Mouse (Mus musculus): ENCODE results near the gene Uggt2. TPM values are rescaled to one million over a fixed set of nuclear protein-coding genes. Genes with fewer than 3 reads are reported as not detected.

The Uggt2 gene
- polyA plus RNA-seq (2011; ENCODE audit: insufficient read depth, insufficient read length, low replicate concordance, missing spikeins), result 1.2 and 1.6 TPM in 2 replicates

DNA sequence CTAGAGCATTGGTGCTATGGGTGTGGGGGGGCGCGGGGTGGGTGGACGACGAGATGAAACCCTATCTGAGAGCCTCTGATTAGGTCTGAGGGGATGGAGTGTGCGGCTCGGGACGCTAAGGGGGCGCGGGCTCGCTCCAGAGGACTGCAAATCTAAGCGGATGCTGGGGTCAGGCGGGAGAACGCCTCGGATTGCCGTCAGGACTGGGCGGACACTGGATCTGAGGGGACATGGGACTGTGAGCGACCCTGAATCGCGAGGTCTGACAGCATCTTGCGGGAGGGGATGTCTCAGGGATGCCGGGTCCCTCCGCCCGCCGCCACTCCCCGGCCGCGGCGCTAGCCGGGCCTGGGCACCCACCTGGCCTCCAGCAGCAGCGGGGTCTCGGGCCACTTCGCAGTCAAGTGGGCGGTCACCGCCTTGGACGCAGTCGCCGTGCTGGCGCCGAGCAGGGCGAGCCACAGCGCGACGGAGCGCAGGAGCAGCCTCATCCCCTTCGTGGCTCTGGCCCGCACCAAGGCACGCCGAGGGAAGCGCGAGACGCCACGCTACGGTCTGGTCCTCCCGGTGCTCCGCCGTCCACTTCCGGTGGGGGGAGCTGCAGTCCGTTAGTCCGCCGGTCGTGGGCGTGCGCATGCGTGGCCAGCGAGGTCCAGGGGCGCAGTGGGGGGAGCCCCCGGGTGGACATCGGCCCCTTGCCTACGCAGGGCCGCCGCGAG, at the start of gene Uggt2:
Gene Uggt2, minus strand, starts transcription at position 580 of the 719 bp plus-strand sequence.
- 3% methylated on average over 72 of the region's 72 CpGs for WGBS
- no peak within 1 kb of the TSS; the same call in 1 of the 2 replicates for H3K27ac ChIP-seq (ENCODE audit: control insufficient read depth, insufficient read depth, low read depth, low read length, poor library complexity)
- TF ChIP-seq CTCF (IDR thresholded peaks at IDR 0.05; ENCODE audit: control insufficient read depth, insufficient read depth, low read length) (no peak), POLR2A (IDR thresholded peaks at IDR 0.05; ENCODE audit: borderline replicate concordance, control insufficient read depth, low read depth, low read length) (no peak)
- no peaks in the 10 kb centered on the region for H3K4me1 ChIP-seq (ENCODE audit: control insufficient read depth, insufficient read depth, low read length)
- H3K4me3 ChIP-seq (replicated peaks; ENCODE audit: control insufficient read depth, low read depth, low read length), result peak within 1 kb of the TSS; percentile 30

DNA sequence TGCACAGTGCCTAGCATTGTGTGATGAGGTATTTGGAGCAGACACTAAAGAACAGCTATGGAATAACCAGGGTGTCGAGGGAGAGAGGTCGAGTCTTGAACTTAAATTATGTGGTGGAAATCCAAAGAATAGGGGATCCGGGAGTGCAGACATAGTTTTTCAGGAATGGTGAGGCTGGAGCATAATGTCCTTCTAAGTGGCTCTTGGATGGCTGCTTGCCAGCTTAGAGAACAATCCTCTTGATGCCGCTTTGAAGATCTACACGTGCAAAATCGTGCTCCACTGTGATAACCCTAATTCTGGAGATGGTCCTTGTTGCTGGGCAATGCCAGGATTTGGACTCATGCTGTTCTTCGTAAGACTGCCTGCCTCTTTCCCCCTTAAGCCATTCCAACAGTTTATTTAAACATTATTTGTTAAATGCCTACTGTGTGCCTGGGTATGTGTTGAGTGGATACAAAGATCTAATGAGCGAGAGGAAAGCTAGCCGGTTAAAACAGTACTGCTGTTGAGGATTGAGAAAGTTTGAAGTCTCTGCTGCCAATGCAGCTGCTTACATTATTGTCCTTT, 40.2 kb upstream of the Uggt2 start:
- TF ChIP-seq POLR2A (IDR thresholded peaks at IDR 0.05; ENCODE audit: borderline replicate concordance, control insufficient read depth, low read depth, low read length) (no peak), CTCF (IDR thresholded peaks at IDR 0.05; ENCODE audit: control insufficient read depth, insufficient read depth, low read length) (no peak)
- no peak overlapping the region for H3K4me3 ChIP-seq (replicated peaks; ENCODE audit: control insufficient read depth, low read depth, low read length)
- no peaks in the 10 kb centered on the region for H3K4me1 ChIP-seq (ENCODE audit: control insufficient read depth, insufficient read depth, low read length)
- 54% methylated on average over 9 of the region's 9 CpGs for WGBS
- no peak overlapping the region for H3K27ac ChIP-seq (ENCODE audit: control insufficient read depth, insufficient read depth, low read depth, low read length, poor library complexity)

- TF ChIP-seq CTCF (IDR thresholded peaks at IDR 0.05; ENCODE audit: control insufficient read depth, insufficient read depth, low read length) (no peak), POLR2A (IDR thresholded peaks at IDR 0.05; ENCODE audit: borderline replicate concordance, control insufficient read depth, low read depth, low read length) (no peak)
- Histone ChIP-seq H3K4me1 (ENCODE audit: control insufficient read depth, insufficient read depth, low read length) (no peaks in the 10 kb centered on the region), H3K27ac (ENCODE audit: control insufficient read depth, insufficient read depth, low read depth, low read length, poor library complexity) (no peak overlapping the region), H3K4me3 (replicated peaks; ENCODE audit: control insufficient read depth, low read depth, low read length) (no peak overlapping the region)
- 5% methylated on average over 20 of the region's 20 CpGs for WGBS
Measured at GRCm38 (mm10) chr14:119138786-119139100, 39.5 kb upstream of the Uggt2 start.

GRCm38 (mm10) chr14:119137906-119138785, 38.9 kb upstream of the Uggt2 start, which contains the start of gene Hs6st3:
TSS of gene Hs6st3 (plus strand) at chr14:119138341.
- under 1% methylated on average over 99 of the region's 100 CpGs for WGBS
- H3K4me1 ChIP-seq (ENCODE audit: control insufficient read depth, insufficient read depth, low read length), result no peaks in the 10 kb centered on the region
- H3K27ac ChIP-seq (ENCODE audit: control insufficient read depth, insufficient read depth, low read depth, low read length, poor library complexity), result no peak within 1 kb of the TSS
- H3K4me3 ChIP-seq (replicated peaks; ENCODE audit: control insufficient read depth, low read depth, low read length), result no peak within 1 kb of the TSS
- TF ChIP-seq CTCF (IDR thresholded peaks at IDR 0.05; ENCODE audit: control insufficient read depth, insufficient read depth, low read length) (no peak), POLR2A (IDR thresholded peaks at IDR 0.05; ENCODE audit: borderline replicate concordance, control insufficient read depth, low read depth, low read length) (no peak)

DNA sequence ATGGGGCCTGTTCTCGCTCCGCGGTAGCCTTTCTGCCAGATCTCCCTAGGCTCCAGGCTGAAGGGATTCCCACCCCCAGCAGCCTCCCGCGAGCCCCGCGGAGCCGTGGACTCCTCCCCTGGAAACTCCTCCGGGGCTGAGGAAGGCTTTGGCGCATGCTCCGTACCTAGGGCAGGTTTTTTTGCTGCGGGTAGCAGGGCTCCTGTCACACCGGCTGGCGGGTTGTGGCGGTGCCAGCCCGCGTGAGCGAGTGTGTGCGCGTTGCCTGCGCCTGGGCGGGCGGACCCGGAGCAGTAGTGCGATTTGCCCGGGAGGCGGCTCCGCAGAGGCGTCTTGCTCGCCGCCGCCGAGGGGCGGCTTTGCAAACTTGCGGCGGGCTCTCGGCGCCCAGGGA, 38.3 kb upstream of the Uggt2 start:
- 2% methylated on average over 38 of the region's 38 CpGs for WGBS
- Histone ChIP-seq H3K4me3 (replicated peaks; ENCODE audit: control insufficient read depth, low read depth, low read length) (no peak overlapping the region), H3K27ac (ENCODE audit: control insufficient read depth, insufficient read depth, low read depth, low read length, poor library complexity) (no peak overlapping the region), H3K4me1 (ENCODE audit: control insufficient read depth, insufficient read depth, low read length) (no peaks in the 10 kb centered on the region)
- no peak for TF ChIP-seq POLR2A (IDR thresholded peaks at IDR 0.05; ENCODE audit: borderline replicate concordance, control insufficient read depth, low read depth, low read length)

GRCm38 (mm10) chr14:119127330-119127729, 28.1 kb upstream of the Uggt2 start:
- TF ChIP-seq CTCF (IDR thresholded peaks at IDR 0.05; ENCODE audit: control insufficient read depth, insufficient read depth, low read length), result no peak
- Histone ChIP-seq H3K4me3 (replicated peaks; ENCODE audit: control insufficient read depth, low read depth, low read length) (no peak overlapping the region), H3K4me1 (ENCODE audit: control insufficient read depth, insufficient read depth, low read length) (no peaks in the 10 kb centered on the region), H3K27ac (ENCODE audit: control insufficient read depth, insufficient read depth, low read depth, low read length, poor library complexity) (no peak overlapping the region)
- WGBS, result 79% methylated on average over 2 of the region's 2 CpGs

GRCm38 (mm10) chr14:119125840-119126239, 26.6 kb upstream of the Uggt2 start:
- Histone ChIP-seq H3K27ac (ENCODE audit: control insufficient read depth, insufficient read depth, low read depth, low read length, poor library complexity) (no peak overlapping the region), H3K4me3 (replicated peaks; ENCODE audit: control insufficient read depth, low read depth, low read length) (no peak overlapping the region), H3K4me1 (ENCODE audit: control insufficient read depth, insufficient read depth, low read length) (no peaks in the 10 kb centered on the region)
- WGBS, result 84% methylated on average over 4 of the region's 4 CpGs
- TF ChIP-seq CTCF (IDR thresholded peaks at IDR 0.05; ENCODE audit: control insufficient read depth, insufficient read depth, low read length) (no peak), POLR2A (IDR thresholded peaks at IDR 0.05; ENCODE audit: borderline replicate concordance, control insufficient read depth, low read depth, low read length) (no peak)

GRCm38 (mm10) chr14:119124061-119124460, 24.8 kb upstream of the Uggt2 start:
- no peak for TF ChIP-seq POLR2A (IDR thresholded peaks at IDR 0.05; ENCODE audit: borderline replicate concordance, control insufficient read depth, low read depth, low read length)
- Histone ChIP-seq H3K4me1 (ENCODE audit: control insufficient read depth, insufficient read depth, low read length) (no peaks in the 10 kb centered on the region), H3K4me3 (replicated peaks; ENCODE audit: control insufficient read depth, low read depth, low read length) (no peak overlapping the region), H3K27ac (ENCODE audit: control insufficient read depth, insufficient read depth, low read depth, low read length, poor library complexity) (no peak overlapping the region)
- 48% methylated on average over 3 of the region's 3 CpGs for WGBS
